Mouse (Mus musculus) liver, adult 2 months (tissue): ENCODE data around the gene 5031439G07Rik.

ENCODE experiments used
- CTCF ChIP-seq: fragments of 200-500 bp; IDR thresholded peaks from 2 replicates; pipeline ENCODE4 v1.5.1; 2011; ENCODE audit warnings: low read depth, low read length, control low read depth
- POLR2A ChIP-seq: fragments of 200-500 bp; IDR thresholded peaks from 2 replicates; pipeline ENCODE4 v1.6.1; 2011; ENCODE audit warnings: low read length, control low read depth; ENCODE audit not compliant: insufficient read depth; ENCODE audit errors: extremely low read depth

DNA sequence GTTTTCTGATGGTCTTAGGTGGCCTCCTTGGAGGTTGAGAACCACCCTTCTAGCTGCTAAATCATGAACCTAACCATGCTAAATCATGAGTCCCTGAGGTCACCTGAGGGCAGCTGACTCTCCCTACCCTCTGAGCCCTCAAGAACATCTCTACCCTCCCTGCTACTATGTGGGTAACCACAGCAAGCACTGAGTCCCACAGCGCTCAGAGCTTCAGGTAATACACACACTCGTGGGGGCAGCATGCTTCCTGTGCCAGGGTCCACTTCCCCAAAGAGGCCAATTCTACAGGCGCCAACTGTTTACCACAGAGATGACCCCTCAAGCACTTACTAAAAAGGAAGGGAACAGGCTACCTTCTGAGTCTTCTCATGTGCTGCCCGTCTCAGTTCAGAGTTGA is 19.8 kb downstream of the 5031439G07Rik start:
- TF ChIP-seq CTCF = no peak
- TF ChIP-seq POLR2A = no peak
